Mouse (Mus musculus): ENCODE data around the gene AC124108.1.

AC124108.1 gene

DNA sequence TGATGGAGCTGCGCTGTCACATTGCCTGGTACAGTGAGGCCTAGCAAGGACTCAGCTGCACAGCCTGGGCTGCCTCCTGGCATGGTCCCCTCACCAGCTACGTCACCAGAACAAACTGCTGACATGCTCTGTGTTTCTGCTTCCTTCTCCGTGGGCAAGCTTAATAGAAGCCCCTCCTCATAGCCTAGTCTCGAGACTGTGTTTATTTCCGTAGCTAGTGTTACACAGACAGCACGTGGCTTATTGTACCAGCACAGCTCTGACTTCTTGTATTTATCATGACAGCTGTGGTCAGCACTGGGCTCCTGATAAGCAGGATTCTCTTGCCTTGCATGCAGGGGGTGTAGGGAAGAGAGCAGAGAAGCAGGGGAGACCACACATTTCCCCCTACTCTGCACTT, 54.9 kb downstream of the AC124108.1 start:
- DNase-seq (ENCODE audit: low spot score): no peak

DNA sequence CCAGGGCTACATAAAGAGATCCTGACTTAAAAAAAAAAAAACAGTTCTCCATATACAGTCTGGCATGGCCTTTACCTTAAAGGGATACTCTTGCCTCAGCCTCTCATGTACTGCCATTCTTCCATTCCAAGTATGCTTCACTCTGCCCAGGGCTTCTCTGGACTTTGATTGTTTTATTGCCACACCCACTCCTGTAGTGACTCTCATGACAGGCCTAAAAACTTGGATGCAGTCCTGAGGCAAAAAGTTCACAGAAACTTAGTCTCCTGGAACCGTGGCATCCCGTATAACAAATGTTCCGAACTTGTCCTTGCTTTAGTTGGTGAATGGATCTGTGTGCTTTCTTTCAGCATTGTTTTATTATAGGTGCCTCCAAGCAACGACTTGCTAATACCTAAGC, 55.4 kb downstream of the AC124108.1 start:
- no peak for DNase-seq (ENCODE audit: low spot score)

DNA sequence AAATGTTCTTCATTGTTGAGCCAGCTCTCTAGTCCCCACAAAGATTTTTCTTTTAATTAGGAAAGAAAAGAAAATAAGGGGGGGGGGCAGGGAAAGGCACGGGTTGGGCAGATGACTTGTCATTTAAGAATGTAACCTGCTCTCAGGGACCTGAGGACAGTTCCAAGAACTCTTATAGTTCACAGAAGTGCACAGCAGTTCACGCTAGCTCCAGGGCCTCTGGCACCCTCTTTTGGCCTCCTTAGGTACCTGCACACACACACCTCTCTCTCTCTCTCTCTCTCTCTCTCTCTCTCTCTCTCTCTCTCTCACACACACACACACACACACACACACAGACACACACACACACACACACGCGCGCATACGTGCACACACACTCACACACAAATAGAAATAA, 63.2 kb downstream of the AC124108.1 start:
- no peak for DNase-seq (ENCODE audit: low spot score)

Measured in ovary, postnatal 14 days (tissue).